Mouse (Mus musculus): ENCODE results near the gene Klhl42.

GRCm38 (mm10) chr6:147043633-147044032 is 47.5 kb upstream of the Klhl42 start:
- TF ChIP-seq CTCF (IDR thresholded peaks at IDR 0.05; ENCODE audit: low read depth, low read length) (no peak), POLR2A (IDR thresholded peaks at IDR 0.05; ENCODE audit: insufficient read depth, low read length) (no peak)

Data from ES-Bruce4 (cell line).